Mouse (Mus musculus) ES-Bruce4 (cell line): ENCODE data around the gene Rcor3.

Source experiments
- CTCF ChIP-seq: IDR thresholded peaks from one replicate; pipeline ENCODE4 v1.8.1; 2011; ENCODE audit warnings: low read depth, low read length
- POLR2A ChIP-seq: IDR thresholded peaks from one replicate; pipeline ENCODE4 v1.8.1; 2011; ENCODE audit warnings: low read length; ENCODE audit not compliant: insufficient read depth

- TF ChIP-seq CTCF (no peak), POLR2A (no peak)
Observed at GRCm38 (mm10) chr1:192101359-192101758, 36.5 kb downstream of the Rcor3 start.
